Comparison of ENCODE assay signal across 8 mouse cellular contexts in the genomic region with DNA sequence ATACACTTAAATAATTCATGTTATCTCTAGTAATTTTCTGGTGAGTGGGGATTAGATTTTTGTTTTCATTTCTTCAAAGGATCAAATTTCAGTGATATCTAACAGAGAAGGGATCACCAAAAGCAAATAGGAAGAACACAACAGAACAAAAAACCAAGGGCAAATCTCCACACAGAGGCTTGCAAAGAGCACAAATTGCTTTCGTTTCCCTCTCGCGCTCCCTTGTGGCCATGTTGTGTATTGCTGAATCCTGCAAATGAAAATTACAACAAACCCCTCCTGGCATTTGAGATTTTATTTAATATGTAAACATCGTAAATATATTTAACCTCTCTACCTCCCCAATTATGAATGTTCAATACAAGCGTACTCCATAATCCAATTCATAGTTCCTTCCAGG.
DNase-seq lines count a peak whose midpoint lies in the region; ATAC-seq and TF ChIP-seq lines count a peak whose summit lies in the region.

No protein-coding gene starts in this region.

- no peaks in the 10 kb centered on the region for H3K4me1 ChIP-seq in hindbrain, embryonic 10.5 days (replicated peaks)
- H3K4me1 ChIP-seq in hindbrain, embryonic 16.5 days (ENCODE audit: control insufficient read depth, insufficient read depth, low read depth, low read length) = no peaks in the 10 kb centered on the region
- peaks cover 4% of the 10 kb centered on the region; the same call in 1 of the 2 replicates for H3K4me1 ChIP-seq in forebrain, embryonic 14.5 days (ENCODE audit: control insufficient read depth, insufficient read depth, low read length)
- no peaks in the 10 kb centered on the region for H3K4me1 ChIP-seq in kidney, postnatal 0 days (replicated peaks; ENCODE audit: insufficient read depth, low read length)

- H3K79me3 ChIP-seq in C2C12 (ENCODE audit: low read depth) = no peaks in the 10 kb centered on the region

- H3K36me3 ChIP-seq in hindbrain, embryonic 10.5 days = no peaks in the 10 kb centered on the region
- H3K36me3 ChIP-seq in hindbrain, embryonic 16.5 days (ENCODE audit: control insufficient read depth, insufficient read depth, low read length) = no peaks in the 10 kb centered on the region
- H3K36me3 ChIP-seq in C2C12 (ENCODE audit: control insufficient read depth, insufficient read depth) = no peaks in the 10 kb centered on the region
- H3K36me3 ChIP-seq in forebrain, embryonic 14.5 days (ENCODE audit: control insufficient read depth, insufficient read depth, low read length) = no peaks in the 10 kb centered on the region
- no peaks in the 10 kb centered on the region for H3K36me3 ChIP-seq in kidney, postnatal 0 days (ENCODE audit: insufficient read depth, low read length)

- H3K4me2 ChIP-seq in hindbrain, embryonic 16.5 days (ENCODE audit: low read length) = no peak overlapping the region
- no peak overlapping the region for H3K4me2 ChIP-seq in forebrain, embryonic 14.5 days (ENCODE audit: low read length)
- H3K4me2 ChIP-seq in kidney, postnatal 0 days (ENCODE audit: low read length) = no peak overlapping the region

- H3K4me3 ChIP-seq in hindbrain, embryonic 10.5 days = no peak overlapping the region
- no peak overlapping the region for H3K4me3 ChIP-seq in hindbrain, embryonic 16.5 days (ENCODE audit: low read length)
- no peak overlapping the region for H3K4me3 ChIP-seq in C2C12 (ENCODE audit: insufficient read depth, poor library complexity, severe bottlenecking)
- H3K4me3 ChIP-seq in forebrain, embryonic 14.5 days (ENCODE audit: low read depth, low read length) = no peak overlapping the region
- no peak overlapping the region for H3K4me3 ChIP-seq in kidney, postnatal 0 days (replicated peaks; ENCODE audit: low read depth, low read length)

- no peak overlapping the region for H3ac ChIP-seq in C2C12 (ENCODE audit: control insufficient read depth, insufficient read length, low read depth)

- H3K9ac ChIP-seq in hindbrain, embryonic 16.5 days (ENCODE audit: low read depth, low read length) = no peak overlapping the region
- no peak overlapping the region for H3K9ac ChIP-seq in forebrain, embryonic 14.5 days (ENCODE audit: low read length)
- H3K9ac ChIP-seq in kidney, postnatal 0 days (ENCODE audit: low read depth, low read length) = no peak overlapping the region

- H3K9me3 ChIP-seq in hindbrain, embryonic 10.5 days = no peaks in the 10 kb centered on the region
- H3K9me3 ChIP-seq in hindbrain, embryonic 16.5 days (ENCODE audit: control insufficient read depth, low read length) = no peaks in the 10 kb centered on the region
- H3K9me3 ChIP-seq in forebrain, embryonic 14.5 days (replicated peaks; ENCODE audit: control insufficient read depth, low read length) = no peaks in the 10 kb centered on the region
- no peaks in the 10 kb centered on the region for H3K9me3 ChIP-seq in kidney, postnatal 0 days (replicated peaks; ENCODE audit: low read length)

- DNase-seq in hindbrain, embryonic 10.5 days (ENCODE audit: low spot score) = peak; percentile 58
- DNase-seq in brain, embryonic 14.5 days (ENCODE audit: low read depth) = peak; percentile 75
- DNase-seq in forebrain, embryonic 14.5 days (ENCODE audit: low spot score) = peak; percentile 71
- DNase-seq in kidney, postnatal 0 days (ENCODE audit: low spot score) = peak; percentile 76
- peak; percentile 57 for DNase-seq in lung, postnatal 14 days
- peak; percentile 60 for DNase-seq in urinary bladder, postnatal 25 days (ENCODE audit: low spot score)

- H3K27me3 ChIP-seq in hindbrain, embryonic 10.5 days (ENCODE audit: insufficient read depth, poor library complexity, severe bottlenecking) = no peaks in the 10 kb centered on the region
- no peaks in the 10 kb centered on the region for H3K27me3 ChIP-seq in hindbrain, embryonic 16.5 days (replicated peaks; ENCODE audit: control insufficient read depth, insufficient read depth, low read length)
- H3K27me3 ChIP-seq in C2C12 (ENCODE audit: control insufficient read depth, insufficient read depth, insufficient read length) = no peaks in the 10 kb centered on the region
- no peaks in the 10 kb centered on the region for H3K27me3 ChIP-seq in forebrain, embryonic 14.5 days (replicated peaks; ENCODE audit: control insufficient read depth, insufficient read depth, low read length)
- H3K27me3 ChIP-seq in kidney, postnatal 0 days (ENCODE audit: insufficient read depth, low read length) = no peaks in the 10 kb centered on the region

- H3K27ac ChIP-seq in hindbrain, embryonic 10.5 days = no peak overlapping the region
- H3K27ac ChIP-seq in hindbrain, embryonic 16.5 days (ENCODE audit: low read depth, low read length) = no peak overlapping the region
- no peak overlapping the region for H3K27ac ChIP-seq in forebrain, embryonic 14.5 days (ENCODE audit: low read depth, low read length)
- no peak overlapping the region for H3K27ac ChIP-seq in kidney, postnatal 0 days

- TF ChIP-seq POLR2A in brain, embryonic 14.5 days (IDR thresholded peaks at IDR 0.05; ENCODE audit: borderline replicate concordance, extremely low read depth, insufficient read depth, insufficient read length, poor library complexity, severe bottlenecking) = no peak

- TF ChIP-seq CTCF in C2C12 (IDR thresholded peaks at IDR 0.05; ENCODE audit: control insufficient read depth, insufficient read depth, insufficient read length) = peak; percentile 59
- peak; percentile 78 for TF ChIP-seq CTCF in brain, embryonic 14.5 days (IDR thresholded peaks at IDR 0.05; ENCODE audit: borderline replicate concordance, extremely low read depth, insufficient read depth, insufficient read length)
- peak; percentile 94 for TF ChIP-seq CTCF in kidney, postnatal 0 days (IDR thresholded peaks at IDR 0.05; ENCODE audit: low read depth)

- no peaks in the 10 kb centered on the region for H3K79me2 ChIP-seq in C2C12 (ENCODE audit: control insufficient read depth, insufficient read depth)

- 9% methylated on average over 5 of the region's 5 CpGs for WGBS in hindbrain, embryonic 10.5 days
- 11% methylated on average over 5 of the region's 5 CpGs for WGBS in hindbrain, embryonic 16.5 days
- WGBS in forebrain, embryonic 14.5 days = 14% methylated on average over 5 of the region's 5 CpGs
- WGBS in kidney, postnatal 0 days = 5% methylated on average over 5 of the region's 5 CpGs

- no peak for ATAC-seq in hindbrain, embryonic 16.5 days
- ATAC-seq in forebrain, embryonic 14.5 days = no peak
- ATAC-seq in kidney, postnatal 0 days (replicated peaks; ENCODE audit: low FRiP score, low read depth) = no peak

TF ChIP-seq in C2C12, 6 proteins besides CTCF, POLR2A, EP300 and RAD21:
- TF ChIP-seq MYOG (IDR thresholded peaks at IDR 0.05; ENCODE audit: control insufficient read depth, extremely low read depth, insufficient read length) = no peak
- TF ChIP-seq FOSL1 (IDR thresholded peaks at IDR 0.05; ENCODE audit: insufficient read depth, low read length, poor library complexity, severe bottlenecking) = no peak
- TF ChIP-seq MYOD1 (IDR thresholded peaks at IDR 0.05; ENCODE audit: control insufficient read depth, insufficient read length, low read depth) = no peak
- no peak for TF ChIP-seq MAX (IDR thresholded peaks at IDR 0.05)
- no peak for TF ChIP-seq USF1 (IDR thresholded peaks at IDR 0.05; ENCODE audit: low read depth)
- no peak for TF ChIP-seq CEBPB (IDR thresholded peaks at IDR 0.05; ENCODE audit: low read depth)
